Mouse (Mus musculus): Measurements from ENCODE around the gene Plekhn1. TPM values are rescaled to one million over a fixed set of nuclear protein-coding genes. Genes with fewer than 3 reads are reported as not detected.

The Plekhn1 gene
- polyA plus RNA-seq, 1 experiment from 2014 or later: 28.3 TPM

DNA sequence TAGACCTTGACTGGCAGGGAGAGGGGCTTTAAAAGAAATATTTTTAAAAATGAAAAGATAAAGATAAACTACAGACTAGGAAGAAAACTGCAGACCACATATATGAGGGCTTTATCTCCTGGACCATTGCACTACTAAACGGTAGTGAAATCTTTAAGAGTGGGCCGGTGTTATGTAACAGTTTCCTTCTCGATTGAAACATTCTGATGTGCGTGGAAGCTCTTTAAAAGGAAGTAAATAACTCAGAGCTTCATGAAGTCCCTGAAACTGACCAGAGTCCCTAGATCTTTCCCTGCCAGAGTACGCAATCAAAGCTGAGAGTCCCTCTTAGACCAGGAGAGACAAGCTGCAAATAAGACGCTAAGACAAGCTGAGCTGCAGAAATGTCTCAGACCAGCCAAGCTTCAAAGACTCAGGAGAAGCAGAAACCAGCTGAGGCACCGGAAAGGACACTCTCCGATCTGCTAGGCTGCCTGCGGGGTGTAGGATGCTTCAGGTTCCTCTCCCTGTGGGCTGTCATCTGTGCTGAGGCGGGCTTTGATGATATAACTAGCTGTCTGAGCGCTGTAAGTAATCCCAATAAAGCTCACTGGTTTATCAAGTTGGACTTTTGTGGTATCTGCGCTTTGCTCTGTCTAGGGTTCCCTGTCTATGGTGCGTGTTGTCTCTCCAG, 24.6 kb downstream of the Plekhn1 start:
- peaks cover 2% of the 10 kb centered on the region; the same call in 1 of the 2 replicates for H3K27me3 ChIP-seq
- H3K9ac ChIP-seq (replicated peaks): no peak overlapping the region
- H3K9me3 ChIP-seq: no peaks in the 10 kb centered on the region
- WGBS: 87% methylated on average over 13 of the region's 13 CpGs
- peaks cover 3% of the 10 kb centered on the region for H3K4me1 ChIP-seq (replicated peaks)
- no peaks in the 10 kb centered on the region; the same call in none of the 2 replicates for H3K36me3 ChIP-seq
- no peak overlapping the region for H3K27ac ChIP-seq
- ATAC-seq: no peak
- no peak overlapping the region for H3K4me2 ChIP-seq (replicated peaks)
- no peak overlapping the region for H3K4me3 ChIP-seq (replicated peaks)

DNA sequence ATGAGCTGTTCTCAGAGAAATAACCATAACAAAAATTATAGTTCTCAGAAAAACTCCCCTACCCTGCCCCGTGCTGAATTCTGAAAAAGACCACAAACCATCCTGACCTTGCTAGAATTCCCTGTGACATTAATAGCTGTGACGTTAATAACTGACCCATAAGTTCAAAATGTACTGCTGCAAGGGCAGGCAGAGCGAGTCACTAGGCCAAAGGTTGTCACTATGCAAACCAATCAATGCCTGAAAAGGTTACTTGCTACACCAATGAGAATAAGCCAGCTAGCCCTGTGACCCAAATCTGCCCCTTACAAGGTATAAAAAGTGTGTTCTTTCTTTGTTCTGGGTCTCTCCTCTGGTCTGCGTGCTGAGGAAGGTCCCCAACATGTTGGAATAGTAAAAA, 25.8 kb downstream of the Plekhn1 start:
- Histone ChIP-seq H3K9ac (replicated peaks) (no peak overlapping the region), H3K27me3 (peaks cover 14% of the 10 kb centered on the region), H3K9me3 (no peaks in the 10 kb centered on the region), H3K36me3 (no peaks in the 10 kb centered on the region; the same call in none of the 2 replicates), H3K27ac (no peak overlapping the region), H3K4me3 (replicated peaks) (no peak overlapping the region), H3K4me2 (replicated peaks) (no peak overlapping the region), H3K4me1 (replicated peaks) (peaks cover 15% of the 10 kb centered on the region)
- ATAC-seq: no peak
- WGBS: 89% methylated on average over 4 of the region's 4 CpGs

DNA sequence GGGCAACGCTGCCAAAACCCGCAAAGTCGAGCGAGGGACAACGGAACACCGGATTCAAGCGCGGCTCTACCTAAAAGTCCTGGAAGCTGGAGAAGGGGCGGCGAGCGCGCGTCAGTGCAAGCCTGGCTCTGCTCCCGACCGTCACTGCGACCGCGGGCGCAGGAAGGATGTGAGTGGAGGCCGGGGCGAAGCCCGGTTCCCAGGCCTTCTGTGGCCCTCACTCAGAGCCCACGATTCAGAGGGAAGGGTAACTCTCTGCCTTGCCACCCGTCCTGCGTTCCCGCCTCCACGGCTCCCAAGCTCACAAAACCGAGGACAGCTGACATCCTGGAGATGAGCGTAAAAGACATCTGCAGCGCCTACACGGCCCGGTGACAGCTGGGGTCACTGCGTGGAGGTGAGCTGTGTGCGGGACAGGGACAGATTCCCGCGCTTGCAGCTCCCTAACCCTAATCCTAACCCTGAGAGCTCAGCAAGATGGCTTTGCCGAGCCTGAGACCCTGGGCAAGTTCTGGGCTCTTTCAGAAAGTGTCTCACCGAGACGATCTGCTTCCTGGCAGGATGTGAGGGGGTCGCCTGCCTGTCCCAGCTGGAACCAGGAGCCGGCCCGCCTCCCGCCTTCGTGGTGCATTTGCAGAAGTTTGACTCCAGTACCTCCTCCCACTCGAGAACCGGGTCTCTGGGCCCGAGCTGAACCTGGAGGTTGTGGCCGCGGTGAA, 31.1 kb downstream of the Plekhn1 start:
- no peaks in the 10 kb centered on the region for H3K9me3 ChIP-seq
- WGBS: under 1% methylated on average over 49 of the region's 49 CpGs
- peak overlapping the region; percentile 74 for H3K9ac ChIP-seq (replicated peaks)
- peaks cover 22% of the 10 kb centered on the region for H3K27me3 ChIP-seq
- H3K4me3 ChIP-seq (replicated peaks): peak overlapping the region; percentile 58
- ATAC-seq: peak; percentile 35
- peak overlapping the region; percentile 77 for H3K27ac ChIP-seq
- H3K36me3 ChIP-seq: no peaks in the 10 kb centered on the region; the same call in 1 of the 2 replicates
- H3K4me1 ChIP-seq (replicated peaks): peaks cover 31% of the 10 kb centered on the region
- H3K4me2 ChIP-seq (replicated peaks): peak overlapping the region; percentile 89

DNA sequence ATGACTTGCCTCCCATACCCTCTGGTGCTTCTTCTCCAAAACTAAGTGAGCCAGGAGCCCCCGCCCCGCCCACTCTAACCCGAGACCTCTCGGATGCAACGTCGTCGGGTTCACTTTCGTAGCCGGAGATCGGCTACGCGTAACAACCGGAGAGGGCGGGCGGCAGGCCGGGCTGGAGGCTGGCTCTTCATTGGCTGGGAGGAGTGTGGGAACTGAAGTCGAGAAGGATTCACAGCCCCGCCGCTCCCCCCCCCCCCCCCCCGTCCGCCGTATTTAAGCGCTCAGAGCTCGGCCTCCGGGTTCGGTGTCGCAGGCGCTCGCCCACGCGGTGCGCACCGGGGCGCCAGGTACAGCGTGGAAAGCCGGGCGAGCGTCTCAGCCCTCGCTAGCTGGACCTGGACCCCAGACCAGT, 31.6 kb downstream of the Plekhn1 start, which contains the start of gene AW011738:
Gene AW011738, plus strand, starts transcription at position 304 of the 412 bp plus-strand sequence.
- Histone ChIP-seq H3K9me3 (no peaks in the 10 kb centered on the region), H3K36me3 (no peaks in the 10 kb centered on the region; the same call in 1 of the 2 replicates), H3K4me1 (replicated peaks) (peaks cover 31% of the 10 kb centered on the region), H3K27me3 (peaks cover 22% of the 10 kb centered on the region), H3K4me2 (replicated peaks) (peak within 1 kb of the TSS; percentile 89), H3K27ac (peak within 1 kb of the TSS; percentile 77), H3K9ac (replicated peaks) (peak within 1 kb of the TSS; percentile 74), H3K4me3 (replicated peaks) (peak within 1 kb of the TSS; percentile 58)
- peak; percentile 72 for ATAC-seq
- under 1% methylated on average over 35 of the region's 39 CpGs for WGBS

DNA sequence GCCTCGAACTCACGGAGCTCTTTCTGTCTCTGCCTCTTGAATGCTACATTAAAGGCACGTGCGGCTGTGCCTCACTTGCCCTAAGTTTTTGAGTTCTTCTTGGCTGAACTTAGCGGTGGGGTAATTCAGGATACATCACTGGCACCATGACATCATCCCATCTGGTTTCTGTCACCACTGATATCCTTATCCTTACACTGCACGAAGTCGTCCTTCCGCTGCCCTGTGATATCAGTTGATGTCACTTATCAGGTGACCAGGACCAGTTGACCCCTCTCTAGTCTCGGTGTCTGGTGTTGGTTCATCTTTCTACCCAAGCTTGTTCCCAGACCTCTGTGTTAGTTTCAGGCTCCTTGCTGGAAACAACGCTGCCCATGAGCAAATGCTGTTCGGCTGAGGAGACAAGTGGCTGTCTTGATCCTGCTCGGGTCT, 32.2 kb downstream of the Plekhn1 start:
- H3K4me1 ChIP-seq (replicated peaks): peaks cover 31% of the 10 kb centered on the region
- peak overlapping the region; percentile 74 for H3K9ac ChIP-seq (replicated peaks)
- no peaks in the 10 kb centered on the region for H3K9me3 ChIP-seq
- H3K4me3 ChIP-seq (replicated peaks): peak overlapping the region; percentile 58
- 44% methylated on average over 12 of the region's 12 CpGs for WGBS
- peak overlapping the region; percentile 89 for H3K4me2 ChIP-seq (replicated peaks)
- H3K27ac ChIP-seq: peak overlapping the region; percentile 69
- peaks cover 22% of the 10 kb centered on the region for H3K27me3 ChIP-seq
- ATAC-seq: no peak
- no peaks in the 10 kb centered on the region; the same call in 1 of the 2 replicates for H3K36me3 ChIP-seq

DNA sequence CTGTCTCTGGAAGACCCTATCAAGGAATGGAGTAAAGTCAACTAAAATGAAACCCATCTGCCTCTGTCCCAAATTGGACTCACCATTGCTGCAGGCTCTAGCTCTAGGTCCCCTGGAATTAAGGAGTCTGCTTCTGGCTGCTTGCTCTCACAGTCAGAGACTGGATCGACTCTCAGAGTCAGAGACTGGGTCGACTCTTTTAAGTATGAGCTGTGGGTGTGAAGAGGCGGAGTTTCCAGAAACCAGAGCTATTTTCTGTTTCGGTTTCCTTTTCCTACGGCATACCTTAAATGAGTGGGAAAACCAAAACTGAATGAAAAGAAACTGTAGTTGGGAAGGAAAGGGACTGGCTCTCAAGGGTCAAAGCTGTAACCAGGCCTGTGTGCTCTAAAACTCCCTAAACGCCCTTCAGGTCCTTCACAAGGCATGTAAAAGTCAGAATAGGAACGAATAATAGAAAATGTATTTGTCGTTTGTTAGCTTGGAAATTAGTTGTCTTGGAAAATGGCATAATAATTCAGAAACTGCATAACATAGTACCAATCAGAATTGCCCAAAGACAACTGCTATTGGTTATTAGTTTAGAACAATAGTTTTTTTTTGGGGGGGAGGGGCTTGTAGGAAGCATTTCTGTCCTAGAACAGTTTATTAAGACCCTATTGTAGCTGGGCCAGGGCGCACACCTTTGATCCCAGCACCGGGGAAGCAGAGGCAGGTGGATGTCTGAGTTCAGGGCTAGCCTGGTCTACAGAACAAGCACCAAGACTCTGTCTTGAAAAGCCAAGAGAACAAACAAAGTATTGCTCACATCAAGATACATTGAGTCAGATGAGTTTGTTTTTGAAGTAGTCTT, 33.8 kb downstream of the Plekhn1 start, which contains the start of gene Isg15:
Gene Isg15, minus strand, starts transcription at position 196 of the 853 bp plus-strand sequence.
- no peak within 1 kb of the TSS for H3K27ac ChIP-seq
- 72% methylated on average over 10 of the region's 10 CpGs for WGBS
- no peak for ATAC-seq
- H3K9me3 ChIP-seq: no peaks in the 10 kb centered on the region
- H3K36me3 ChIP-seq: no peaks in the 10 kb centered on the region
- H3K4me2 ChIP-seq (replicated peaks): no peak within 1 kb of the TSS
- H3K4me1 ChIP-seq (replicated peaks): peaks cover 39% of the 10 kb centered on the region
- H3K4me3 ChIP-seq (replicated peaks): no peak within 1 kb of the TSS
- H3K27me3 ChIP-seq: peaks cover 22% of the 10 kb centered on the region
- H3K9ac ChIP-seq (replicated peaks): no peak within 1 kb of the TSS

DNA sequence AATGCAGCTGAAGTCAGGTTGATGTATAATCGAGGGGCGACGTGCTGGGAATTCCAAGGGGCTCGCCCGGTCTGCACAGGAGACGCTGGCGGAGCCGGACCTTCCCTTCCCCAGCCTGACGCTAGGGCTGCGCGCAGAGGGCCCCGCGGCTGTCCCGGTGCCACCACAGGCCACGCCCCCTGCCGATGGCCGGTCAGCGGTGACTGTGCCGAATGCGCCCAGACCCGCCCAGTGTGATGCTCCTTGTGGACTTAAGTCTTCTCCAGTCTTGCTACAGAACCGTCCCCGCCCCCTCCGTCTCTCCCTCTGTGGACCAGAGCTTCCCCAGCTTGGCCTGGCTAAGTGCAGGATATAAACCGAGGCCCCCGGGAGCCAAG, 36.8 kb downstream of the Plekhn1 start:
- Histone ChIP-seq H3K27me3 (peaks cover 5% of the 10 kb centered on the region; the same call in 1 of the 2 replicates), H3K4me2 (replicated peaks) (peak overlapping the region; percentile 91), H3K4me1 (replicated peaks) (peaks cover 47% of the 10 kb centered on the region), H3K9me3 (no peaks in the 10 kb centered on the region), H3K36me3 (peaks cover 13% of the 10 kb centered on the region), H3K9ac (replicated peaks) (peak overlapping the region; percentile 65), H3K27ac (peak overlapping the region; percentile 93), H3K4me3 (replicated peaks) (peak overlapping the region; percentile 85)
- WGBS: 0% methylated on average over 26 of the region's 26 CpGs
- peak; percentile 95 for ATAC-seq

DNA sequence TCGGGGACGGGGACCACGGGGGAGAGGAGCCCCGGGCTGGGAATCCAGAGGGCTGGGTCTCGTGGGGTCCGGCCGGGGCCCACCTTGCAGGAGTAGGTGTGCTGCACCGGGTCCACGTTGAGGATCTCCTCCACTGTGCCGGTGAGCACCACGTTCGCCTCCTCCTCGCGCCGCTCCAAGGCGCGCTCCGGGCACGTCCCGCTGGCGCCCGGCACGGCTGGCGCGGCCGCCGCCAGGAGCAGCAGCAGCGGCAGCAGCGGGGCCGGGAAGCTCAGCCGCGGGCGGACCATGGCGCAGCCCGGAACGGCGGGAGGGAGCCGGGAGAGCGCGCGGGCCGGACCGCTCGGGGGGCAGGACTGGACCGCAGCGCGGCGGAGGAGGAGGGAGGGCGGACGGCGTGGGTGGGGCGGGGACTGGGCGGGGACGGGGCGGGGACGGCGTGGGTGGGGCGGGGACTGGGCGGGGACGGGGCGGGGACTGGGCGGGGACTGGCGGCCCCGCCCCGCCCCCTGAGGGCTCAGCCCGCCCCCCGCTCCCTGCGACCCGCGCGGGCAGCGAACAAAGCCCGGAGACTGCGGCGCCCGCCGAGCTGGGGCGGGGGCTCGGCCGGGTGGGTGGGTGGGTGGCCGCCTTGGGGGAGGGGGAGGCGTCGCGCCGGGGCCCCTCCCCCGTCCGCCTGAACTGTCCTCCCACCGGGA, 37.4 kb downstream of the Plekhn1 start, which contains the start of gene Agrn:
Gene Agrn, minus strand, starts transcription at position 358 of the 698 bp plus-strand sequence.
- WGBS: under 1% methylated on average over 34 of the region's 88 CpGs
- no peaks in the 10 kb centered on the region for H3K9me3 ChIP-seq
- peak within 1 kb of the TSS; percentile 91 for H3K4me2 ChIP-seq (replicated peaks)
- peaks cover 47% of the 10 kb centered on the region for H3K4me1 ChIP-seq (replicated peaks)
- H3K27ac ChIP-seq: peak within 1 kb of the TSS; percentile 93
- H3K27me3 ChIP-seq: 0 out of 2 replicates have a peak, but pooled peaks cover under 1% of the 10 kb centered on the region
- ATAC-seq: peak; percentile 80
- peak within 1 kb of the TSS; percentile 87 for H3K9ac ChIP-seq (replicated peaks)
- H3K4me3 ChIP-seq (replicated peaks): peak within 1 kb of the TSS; percentile 85
- peaks cover 18% of the 10 kb centered on the region for H3K36me3 ChIP-seq

DNA sequence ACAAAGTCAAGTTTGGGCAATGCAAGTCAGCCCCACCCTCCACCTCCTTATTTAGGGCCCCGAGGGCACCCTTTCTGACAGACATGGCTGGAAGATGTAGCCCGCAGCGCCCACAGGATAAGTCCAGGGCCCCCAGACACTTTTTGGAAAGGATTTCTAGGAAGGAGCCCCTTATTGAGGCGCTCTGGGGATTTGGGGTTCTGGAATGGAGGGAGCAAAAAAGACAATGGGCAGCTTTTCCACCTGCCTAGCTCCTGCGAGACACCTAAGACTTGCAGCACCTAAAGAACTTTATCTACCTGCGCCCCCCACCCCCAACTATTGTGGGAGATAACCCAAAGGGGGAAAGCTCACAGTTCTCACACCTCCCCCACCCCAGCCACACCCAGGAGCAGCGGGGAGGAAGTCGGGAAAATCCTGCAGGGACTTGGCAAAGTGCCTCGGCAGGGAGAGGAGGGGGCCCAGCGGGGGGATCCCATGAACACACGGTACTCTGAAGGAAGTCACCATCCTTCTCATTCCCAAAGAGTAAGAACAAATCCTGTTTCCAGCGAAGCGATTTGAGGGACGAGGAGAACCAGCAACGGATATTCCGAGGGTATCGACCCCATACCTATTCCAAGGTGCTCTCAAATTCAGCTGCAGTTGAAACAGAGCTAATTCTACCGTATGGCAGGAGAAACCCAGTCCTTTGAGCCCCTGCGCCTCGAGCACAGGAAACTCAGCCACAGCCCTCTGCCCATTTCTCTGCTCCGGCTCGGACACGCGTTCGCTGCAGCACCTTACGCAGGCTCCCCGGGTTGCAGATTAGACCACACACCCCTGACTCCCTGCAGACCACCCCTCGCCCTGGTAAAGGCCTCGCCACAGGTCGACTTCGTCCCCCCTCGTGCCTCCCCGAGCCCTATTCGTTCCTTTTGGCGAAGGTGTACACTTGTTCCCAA, 38.5 kb downstream of the Plekhn1 start:
- Histone ChIP-seq H3K4me1 (replicated peaks) (peaks cover 55% of the 10 kb centered on the region), H3K9ac (replicated peaks) (peak overlapping the region; percentile 87), H3K9me3 (no peaks in the 10 kb centered on the region), H3K4me2 (replicated peaks) (peak overlapping the region; percentile 91), H3K27me3 (no peaks in the 10 kb centered on the region), H3K36me3 (peaks cover 29% of the 10 kb centered on the region), H3K4me3 (replicated peaks) (peak overlapping the region; percentile 85), H3K27ac (peak overlapping the region; percentile 83)
- WGBS: 3% methylated on average over 35 of the region's 35 CpGs
- ATAC-seq: 0 out of 2 replicates have a peak, but pooled peaks have one; percentile 2

DNA sequence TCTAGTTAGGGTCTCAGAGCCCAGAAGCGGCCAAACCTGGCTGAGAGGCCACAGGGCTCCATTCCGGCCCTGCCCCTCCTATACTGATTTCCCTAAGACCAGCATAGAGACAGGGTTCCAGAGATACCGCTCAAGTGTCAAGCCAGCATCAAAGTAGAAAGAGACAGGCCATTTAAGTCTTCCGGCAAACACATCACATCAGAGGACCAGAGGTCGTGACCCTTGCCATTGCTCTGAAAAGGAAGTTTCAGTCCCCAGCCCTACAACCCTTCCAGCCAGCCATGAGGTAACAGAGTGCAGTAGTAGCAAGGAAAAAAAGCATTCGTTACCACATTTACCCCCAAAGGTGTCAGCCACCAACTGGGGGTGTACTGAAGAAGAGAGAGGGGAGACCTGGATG, 40.3 kb downstream of the Plekhn1 start:
- ATAC-seq: no peak
- no peak overlapping the region for H3K27ac ChIP-seq
- no peaks in the 10 kb centered on the region for H3K9me3 ChIP-seq
- peaks cover 73% of the 10 kb centered on the region for H3K4me1 ChIP-seq (replicated peaks)
- H3K4me2 ChIP-seq (replicated peaks): peak overlapping the region; percentile 91
- peaks cover 42% of the 10 kb centered on the region for H3K36me3 ChIP-seq
- 31% methylated on average over 6 of the region's 6 CpGs for WGBS
- H3K4me3 ChIP-seq (replicated peaks): 0 out of 2 replicates have a peak overlapping the region, but pooled peaks have one; percentile 85
- peak overlapping the region; percentile 42 for H3K9ac ChIP-seq (replicated peaks)
- no peaks in the 10 kb centered on the region for H3K27me3 ChIP-seq

Data from midbrain, embryonic 13.5 days (tissue).